Mouse (Mus musculus) MEL (cell line): Measurements from ENCODE around the gene Plrg1. TPM values are rescaled to one million over a fixed set of nuclear protein-coding genes. Genes with fewer than 3 reads are reported as not detected.

Experiments
- DNase-seq: peaks from one replicate; pipeline ENCODE4 v3.0.0; 2011; ENCODE audit warnings: low read depth, low spot score
- H3K27ac ChIP-seq: 2 replicates; pipeline ENCODE4 v1.5.1; 2012; ENCODE audit warnings: low read depth, mild to moderate bottlenecking, control low read depth, low read length, moderate library complexity; ENCODE audit not compliant: control insufficient read depth
- H3K27me3 ChIP-seq, 2 experiments: fragments of 150-350 bp in 1 of 2; sonication (generic) in 1 of 2; 2 replicates each; pipeline ENCODE4 v1.6.1; 2012; ENCODE audit warnings: low read length in 2 of 2, mild to moderate bottlenecking in 2 of 2, improper control_type of control experiment in 1 of 2, moderate library complexity in 1 of 2; ENCODE audit not compliant: insufficient read depth in 2 of 2, control insufficient read depth in 1 of 2
- H3K36me3 ChIP-seq, 2 experiments: 2 replicates each; pipeline ENCODE4 v1.6.1; 2012 to 2014; ENCODE audit warnings: low read length in 2 of 2, improper control_type of control experiment in 1 of 2, inconsistent platforms in 1 of 2, mild to moderate bottlenecking in 1 of 2; ENCODE audit not compliant: insufficient read depth in 2 of 2, control insufficient read depth in 1 of 2
- H3K4me1 ChIP-seq, 2 experiments: fragments of 150-350 bp in 1 of 2; sonication (generic) in 1 of 2; 2 replicates each; pipeline ENCODE4 v1.6.1; 2012; ENCODE audit warnings: low read length in 2 of 2, improper control_type of control experiment in 1 of 2, mild to moderate bottlenecking in 1 of 2; ENCODE audit not compliant: insufficient read depth in 2 of 2, control insufficient read depth in 1 of 2
- H3K4me3 ChIP-seq, 2 experiments: fragments of 150-350 bp in 1 of 2; sonication (generic) in 1 of 2; 2 replicates each; pipeline ENCODE4 v1.5.1; 2012; ENCODE audit warnings: low read depth in 2 of 2, low read length in 2 of 2, mild to moderate bottlenecking in 2 of 2, moderate library complexity in 2 of 2, control low read depth in 1 of 2, improper control_type of control experiment in 1 of 2; ENCODE audit not compliant: control insufficient read depth in 1 of 2, insufficient read depth in 1 of 2
- H3K79me2 ChIP-seq: 2 replicates; pipeline ENCODE4 v1.6.1; 2012; ENCODE audit warnings: mild to moderate bottlenecking, low read length, moderate library complexity; ENCODE audit not compliant: control insufficient read depth, poor library complexity, insufficient read depth
- H3K9ac ChIP-seq: 2 replicates; pipeline ENCODE4 v1.6.1; 2012; ENCODE audit warnings: low read depth, mild to moderate bottlenecking, control low read depth, low read length, moderate library complexity; ENCODE audit not compliant: control insufficient read depth, poor library complexity, severe bottlenecking
- H3K9me3 ChIP-seq: fragments of 150-350 bp; sonication (generic); replicated peaks from 2 replicates; pipeline ENCODE4 v1.6.1; 2012; ENCODE audit warnings: mild to moderate bottlenecking, low read length, improper control_type of control experiment, moderate library complexity; ENCODE audit not compliant: insufficient read depth
- BHLHE40 ChIP-seq: IDR thresholded peaks from 2 replicates; pipeline ENCODE4 v1.6.1; 2012; ENCODE audit warnings: low read depth, mild to moderate bottlenecking, inconsistent platforms, low read length, improper control_type of control experiment, borderline replicate concordance
- CHD1 ChIP-seq: IDR thresholded peaks from 2 replicates; pipeline ENCODE4 v1.6.1; 2012; ENCODE audit warnings: low read depth, mild to moderate bottlenecking, inconsistent platforms, low read length, improper control_type of control experiment
- CHD2 ChIP-seq: IDR thresholded peaks from 2 replicates; pipeline ENCODE4 v1.6.1; 2011; ENCODE audit warnings: low read length, improper control_type of control experiment
- CTCF ChIP-seq, 3 experiments: IDR thresholded peaks in 2 of 3; conservative IDR thresholded peaks in 1 of 3; 2 replicates each; pipeline ENCODE4 v1.5.1; 2011 to 2012; ENCODE audit warnings: low read length in 3 of 3, low read depth in 2 of 3, mild to moderate bottlenecking in 2 of 3, improper control_type of control experiment in 1 of 3, inconsistent platforms in 1 of 3, mixed read lengths in 1 of 3, moderate library complexity in 1 of 3; ENCODE audit not compliant: control insufficient read depth in 1 of 3, insufficient read depth in 1 of 3, poor library complexity in 1 of 3, severe bottlenecking in 1 of 3
- ELF1 ChIP-seq: IDR thresholded peaks from 2 replicates; pipeline ENCODE4 v1.6.1; 2014; ENCODE audit warnings: low read depth, mild to moderate bottlenecking, inconsistent platforms, low read length, improper control_type of control experiment, moderate library complexity
- ETS1 ChIP-seq: IDR thresholded peaks from 2 replicates; pipeline ENCODE4 v1.6.1; 2012; ENCODE audit warnings: low read depth, mild to moderate bottlenecking, inconsistent platforms, low read length, improper control_type of control experiment, moderate library complexity
- GABPA ChIP-seq: IDR thresholded peaks from 2 replicates; pipeline ENCODE4 v1.6.1; 2012; ENCODE audit warnings: low read depth, mild to moderate bottlenecking, inconsistent platforms, low read length, improper control_type of control experiment, moderate library complexity
- HCFC1 ChIP-seq: IDR thresholded peaks from 2 replicates; pipeline ENCODE4 v1.6.1; 2012; ENCODE audit warnings: low read depth, mild to moderate bottlenecking, inconsistent platforms, low read length, improper control_type of control experiment, moderate library complexity
- JUND ChIP-seq: IDR thresholded peaks from 2 replicates; pipeline ENCODE4 v1.6.1; 2011; ENCODE audit warnings: low read depth, mild to moderate bottlenecking, improper control_type of control experiment, low read length
- MAFK ChIP-seq: IDR thresholded peaks from 2 replicates; pipeline ENCODE4 v1.6.1; 2011; ENCODE audit warnings: low read depth, mild to moderate bottlenecking, low read length, improper control_type of control experiment, borderline replicate concordance
- MAX ChIP-seq: IDR thresholded peaks from 2 replicates; pipeline ENCODE4 v1.6.1; 2011; ENCODE audit warnings: low read length, improper control_type of control experiment
- MEF2A ChIP-seq: IDR thresholded peaks from 2 replicates; pipeline ENCODE4 v1.6.1; 2014; ENCODE audit warnings: low read depth, mild to moderate bottlenecking, inconsistent platforms, low read length, improper control_type of control experiment; ENCODE audit not compliant: poor library complexity, insufficient replicate concordance, severe bottlenecking; ENCODE audit errors: extremely low read depth
- MYB ChIP-seq: IDR thresholded peaks from 2 replicates; pipeline ENCODE4 v1.6.1; 2011; ENCODE audit warnings: mild to moderate bottlenecking, low read depth, low read length, improper control_type of control experiment
- NELFE ChIP-seq: IDR thresholded peaks from 2 replicates; pipeline ENCODE4 v1.6.1; 2011; ENCODE audit warnings: low read depth, low read length, improper control_type of control experiment
- RAD21 ChIP-seq: IDR thresholded peaks from 2 replicates; pipeline ENCODE4 v1.6.1; 2011; ENCODE audit warnings: mild to moderate bottlenecking, low read depth, low read length, improper control_type of control experiment
- RCOR1 ChIP-seq: IDR thresholded peaks from 2 replicates; pipeline ENCODE4 v1.6.1; 2012; ENCODE audit warnings: low read depth, mild to moderate bottlenecking, inconsistent platforms, low read length, improper control_type of control experiment
- TBP ChIP-seq: IDR thresholded peaks from 2 replicates; pipeline ENCODE4 v1.8.0; 2011; ENCODE audit warnings: low read depth, low read length, improper control_type of control experiment
- TCF12 ChIP-seq: IDR thresholded peaks from 2 replicates; pipeline ENCODE4 v1.6.1; 2014; ENCODE audit warnings: low read depth, mild to moderate bottlenecking, inconsistent platforms, low read length, improper control_type of control experiment, moderate library complexity
- UBTF ChIP-seq: IDR thresholded peaks from 2 replicates; pipeline ENCODE4 v1.6.1; 2012; ENCODE audit warnings: low read depth, mild to moderate bottlenecking, inconsistent platforms, low read length, improper control_type of control experiment, moderate library complexity, borderline replicate concordance; ENCODE audit not compliant: insufficient read depth
- USF1 ChIP-seq: IDR thresholded peaks from 2 replicates; pipeline ENCODE4 v1.6.1; 2014; ENCODE audit warnings: low read depth, mild to moderate bottlenecking, inconsistent platforms, low read length, improper control_type of control experiment, moderate library complexity
- USF2 ChIP-seq, 2 experiments: IDR thresholded peaks; 2 replicates each; pipeline ENCODE4 v1.6.1; 2011 to 2012; ENCODE audit warnings: improper control_type of control experiment in 2 of 2, low read length in 2 of 2, borderline replicate concordance in 1 of 2, inconsistent platforms in 1 of 2, low read depth in 1 of 2, mild to moderate bottlenecking in 1 of 2; ENCODE audit not compliant: insufficient read depth in 1 of 2
- ZC3H11A ChIP-seq: IDR thresholded peaks from 2 replicates; pipeline ENCODE4 v1.6.1; 2012; ENCODE audit warnings: low read depth, mild to moderate bottlenecking, inconsistent platforms, low read length, improper control_type of control experiment
- ZKSCAN1 ChIP-seq: IDR thresholded peaks from 2 replicates; pipeline ENCODE4 v1.6.1; 2012; ENCODE audit warnings: low read depth, mild to moderate bottlenecking, inconsistent platforms, low read length, improper control_type of control experiment, moderate library complexity
- ZMIZ1 ChIP-seq: IDR thresholded peaks from 2 replicates; pipeline ENCODE4 v1.6.1; 2012; ENCODE audit warnings: low read depth, mild to moderate bottlenecking, inconsistent platforms, low read length, improper control_type of control experiment, moderate library complexity
- ZNF384 ChIP-seq: IDR thresholded peaks from 2 replicates; pipeline ENCODE4 v1.6.1; 2012; ENCODE audit warnings: low read depth, mild to moderate bottlenecking, inconsistent platforms, low read length, improper control_type of control experiment
- polyA plus RNA-seq, 2 experiments: library from polyadenylated mRNA; stranded (reverse) in 1 of 2; unstranded in 1 of 2; fragments of >175 nt in 1 of 2; fragments of >200 nt in 1 of 2; gene quantifications; 2 replicates each; pipeline versions ENCODE4 v1.2.1 to v1.2.4; 2012; ENCODE audit warnings: low replicate concordance in 2 of 2, low read depth in 1 of 2; ENCODE audit not compliant: insufficient read length in 2 of 2, insufficient read depth in 1 of 2, missing spikeins in 1 of 2
- total RNA-seq: library from RNA; depleted of rRNA; stranded (reverse); fragments of 300-350 nt; gene quantifications from 2 replicates; pipeline ENCODE4 v1.2.3, GENCODE M21; 2012

Gene Plrg1
- total and polyA plus RNA-seq, 3 experiments, result 85.6 to 88.8 TPM; not detected in 1

GRCm38 (mm10) chr3:83111485-83112261 lies 56.4 kb downstream of the Plrg1 start (continued):
- TF ChIP-seq CTCF (IDR thresholded peaks at IDR 0.05 in 2 of 3, conservative IDR thresholded peaks at IDR 0.05 in 1 of 3; ENCODE audit: control insufficient read depth in 1 of 3, insufficient read depth in 1 of 3, low read depth in 2 of 3, low read length in 3 of 3, poor library complexity in 1 of 3, severe bottlenecking in 1 of 3), result no peak
- TF ChIP-seq JUND, result no peak

GRCm38 (mm10) chr3:83112869-83113268 lies 57.5 kb downstream of the Plrg1 start:
- Histone ChIP-seq H3K4me3 (no peak overlapping the region), H3K9me3 (no peaks in the 10 kb centered on the region), H3K27ac (no peak overlapping the region), H3K27me3 (no peaks in the 10 kb centered on the region), H3K4me1 (no peaks in the 10 kb centered on the region), H3K79me2 (no peaks in the 10 kb centered on the region), H3K36me3 (no peaks in the 10 kb centered on the region), H3K9ac (no peak overlapping the region)
- no peak for DNase-seq
- TF ChIP-seq RAD21 (no peak), NELFE (no peak), ELF1 (no peak), ZMIZ1 (no peak), RCOR1 (no peak), USF2 (IDR thresholded peaks at IDR 0.05; ENCODE audit: borderline replicate concordance in 1 of 2, insufficient read depth in 1 of 2, low read depth in 1 of 2, low read length in 2 of 2) (no peak), MAX (no peak), TCF12 (no peak)
- TF ChIP-seq, all 39 proteins: peak for 0

GRCm38 (mm10) chr3:83114946-83115345 lies 59.6 kb downstream of the Plrg1 start:
- Histone ChIP-seq H3K79me2 (no peaks in the 10 kb centered on the region), H3K9ac (no peak overlapping the region), H3K27ac (no peak overlapping the region), H3K9me3 (no peaks in the 10 kb centered on the region), H3K27me3 (no peaks in the 10 kb centered on the region), H3K4me1 (no peaks in the 10 kb centered on the region), H3K36me3 (no peaks in the 10 kb centered on the region)
- TF ChIP-seq USF2 (IDR thresholded peaks at IDR 0.05; ENCODE audit: borderline replicate concordance in 1 of 2, insufficient read depth in 1 of 2, low read depth in 1 of 2, low read length in 2 of 2), result no peak
- TF ChIP-seq ELF1, result no peak
- TF ChIP-seq TBP, result no peak
- no peak for TF ChIP-seq CHD1
- TF ChIP-seq RAD21, result no peak
- TF ChIP-seq MAFK, result no peak
- TF ChIP-seq USF1, result no peak
- no peak for TF ChIP-seq MAX
- TF ChIP-seq CHD2, result no peak
- TF ChIP-seq ZKSCAN1, result no peak
- TF ChIP-seq ETS1, result no peak
- no peak for TF ChIP-seq MYB
- no peak for TF ChIP-seq UBTF
- TF ChIP-seq ZNF384, result no peak
- no peak for TF ChIP-seq ZC3H11A
- no peak for TF ChIP-seq BHLHE40
- TF ChIP-seq CTCF (IDR thresholded peaks at IDR 0.05 in 2 of 3, conservative IDR thresholded peaks at IDR 0.05 in 1 of 3; ENCODE audit: control insufficient read depth in 1 of 3, insufficient read depth in 1 of 3, low read depth in 2 of 3, low read length in 3 of 3, poor library complexity in 1 of 3, severe bottlenecking in 1 of 3), result no peak
- no peak for TF ChIP-seq GABPA
- TF ChIP-seq MEF2A, result no peak
- no peak for TF ChIP-seq HCFC1
- TF ChIP-seq, all 39 proteins: peak for 0
- DNase-seq, result no peak
- no peak overlapping the region for H3K4me3 ChIP-seq
